Mouse (Mus musculus): ENCODE data around the gene Dgki. TPM values are rescaled to one million over a fixed set of nuclear protein-coding genes. Genes with fewer than 3 reads are reported as not detected.

Gene Dgki
- 10 to 100 TPM; 19.8 to 24.5 TPM for total RNA-seq (2023)

DNA sequence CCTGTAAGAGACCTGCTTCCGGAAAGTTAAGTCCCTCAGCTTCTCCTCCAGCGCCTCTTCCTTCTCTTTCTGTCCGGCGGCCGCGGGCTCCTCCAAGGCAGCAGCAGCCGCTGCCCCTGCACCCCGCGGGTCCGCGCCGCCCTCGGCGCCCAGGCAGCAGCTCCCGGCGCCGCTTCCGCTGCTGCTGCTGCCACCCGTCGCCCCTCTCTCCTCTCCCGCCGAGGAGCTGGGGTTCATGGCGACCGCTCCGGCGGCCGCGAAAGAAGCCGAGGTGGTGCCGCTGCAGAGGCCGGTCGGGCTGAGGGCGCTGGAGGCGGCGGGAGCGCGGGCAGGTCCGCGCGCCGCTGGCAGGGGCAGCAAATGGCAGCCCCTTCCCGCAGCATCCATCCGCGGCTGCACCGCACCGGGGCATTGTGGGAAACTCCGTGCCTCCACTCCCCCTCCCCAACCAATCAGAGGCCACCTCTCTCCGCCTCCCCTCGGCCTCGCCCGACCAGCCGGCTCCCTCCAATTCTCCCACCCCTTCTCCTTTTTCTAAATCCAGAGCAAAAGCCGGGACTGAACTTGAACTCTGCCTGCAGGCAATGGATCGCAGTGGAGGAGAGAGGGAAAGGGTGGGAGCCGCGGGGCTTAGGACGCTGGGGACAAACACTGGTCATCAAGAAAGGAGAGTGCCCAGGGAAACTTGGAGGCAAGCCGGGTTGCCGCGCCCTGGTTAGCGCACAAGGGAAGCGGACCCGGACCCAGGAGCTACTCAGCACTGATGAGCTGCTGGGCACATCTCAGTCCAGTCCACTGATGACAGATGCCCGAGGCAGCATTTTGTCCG is at the start of gene Dgki:
TSS of gene Dgki (minus strand) at position 623 of the 829 bp plus-strand sequence.

DNA sequence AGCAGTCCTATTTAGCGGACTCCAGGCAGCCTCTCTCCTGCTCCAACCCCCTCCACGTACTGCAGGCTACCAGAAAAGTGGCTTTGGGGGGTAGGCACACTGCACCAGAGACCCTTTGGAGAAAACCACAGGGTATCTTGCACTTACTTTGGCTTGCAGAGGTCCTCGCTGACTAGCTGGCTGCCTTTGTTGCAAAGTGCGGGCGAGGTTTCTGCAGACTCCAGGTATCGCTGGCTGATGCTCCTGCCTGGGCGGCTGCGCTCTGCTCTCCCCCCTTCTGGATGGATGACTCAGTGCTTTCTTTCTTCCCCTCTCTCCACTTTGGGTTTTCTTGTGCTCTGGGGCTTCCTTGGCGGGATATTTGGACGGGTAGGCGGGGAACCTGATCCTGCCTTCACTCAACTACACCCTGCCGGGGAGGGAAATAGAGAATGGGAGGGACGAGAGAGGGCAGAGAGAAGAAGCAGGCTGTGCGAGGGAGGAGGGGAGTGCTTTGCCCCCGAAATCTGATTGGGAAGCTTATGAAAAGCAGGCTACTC is 490.2 kb downstream of the Dgki start, which contains the start of gene Ptn:
TSS of gene Ptn (minus strand) at position 474 of the 539 bp plus-strand sequence.

Other genes with a start within 250 kb of the Dgki start
- 10 to 100 TPM; 15.7 to 16.7 TPM for gene Creb3l2, start 142.0 kb upstream of the Dgki start, total RNA-seq (2023)
- gene Akr1d1, start 230.0 kb upstream of the Dgki start, total RNA-seq (2023), result not detected